Mouse (Mus musculus): ENCODE results near the gene Slc25a53. TPM values are rescaled to one million over a fixed set of nuclear protein-coding genes. Genes with fewer than 3 reads are reported as not detected.

The Slc25a53 gene
- polyA plus RNA-seq (2015; fragmentation: Nextera tagmentation; extraction: Ambion mirVana), result 4.5 and 4.9 TPM in 2 replicates

DNA sequence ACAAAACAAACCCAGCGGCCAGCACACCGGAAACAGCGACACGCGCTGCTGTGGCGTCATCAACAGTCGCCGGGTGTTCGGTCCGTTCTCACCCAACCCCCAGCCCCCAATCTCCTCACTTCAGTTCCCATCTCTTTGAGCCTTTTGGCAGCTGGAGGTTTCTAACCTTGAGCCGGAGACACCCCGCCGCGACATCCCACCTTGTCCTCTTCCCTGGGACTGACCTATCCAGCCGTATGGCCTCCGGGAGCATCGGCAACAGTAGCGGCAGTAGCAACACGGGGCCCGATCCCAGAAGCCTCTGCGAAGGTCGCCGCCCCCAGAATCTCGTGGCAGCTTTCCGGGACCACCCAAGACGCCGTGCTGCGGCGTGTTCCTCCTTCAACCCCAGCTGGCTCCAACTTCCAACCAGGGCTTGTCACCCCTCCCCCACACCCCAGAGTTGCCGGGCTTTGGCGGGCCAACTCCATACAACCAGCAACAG is at the start of gene Slc25a53:
Gene Slc25a53, minus strand, starts transcription at position 303 of the 484 bp plus-strand sequence.
- WGBS, result 18% methylated on average over 31 of the region's 31 CpGs
- H3K27me3 ChIP-seq (ENCODE audit: control insufficient read depth, insufficient read depth, low read length), result no peaks in the 10 kb centered on the region
- peak within 1 kb of the TSS; percentile 68 for H3K4me2 ChIP-seq (ENCODE audit: low read depth, low read length)
- no peaks in the 10 kb centered on the region for H3K36me3 ChIP-seq (ENCODE audit: control insufficient read depth, insufficient read depth)
- no peaks in the 10 kb centered on the region for H3K9me3 ChIP-seq (replicated peaks; ENCODE audit: control insufficient read depth, low read length)
- H3K27ac ChIP-seq (ENCODE audit: low read length), result peak within 1 kb of the TSS; percentile 86
- H3K4me1 ChIP-seq (ENCODE audit: control insufficient read depth, insufficient read depth, low read length), result 0 out of 2 replicates have a peak, but pooled peaks cover 3% of the 10 kb centered on the region
- H3K4me3 ChIP-seq (ENCODE audit: low read length), result peak within 1 kb of the TSS; percentile 57
- H3K9ac ChIP-seq (ENCODE audit: low read length), result peak within 1 kb of the TSS; percentile 69
- ATAC-seq (replicated peaks; ENCODE audit: extremely low read depth, insufficient read depth, low FRiP score), result peak; percentile 87

DNA sequence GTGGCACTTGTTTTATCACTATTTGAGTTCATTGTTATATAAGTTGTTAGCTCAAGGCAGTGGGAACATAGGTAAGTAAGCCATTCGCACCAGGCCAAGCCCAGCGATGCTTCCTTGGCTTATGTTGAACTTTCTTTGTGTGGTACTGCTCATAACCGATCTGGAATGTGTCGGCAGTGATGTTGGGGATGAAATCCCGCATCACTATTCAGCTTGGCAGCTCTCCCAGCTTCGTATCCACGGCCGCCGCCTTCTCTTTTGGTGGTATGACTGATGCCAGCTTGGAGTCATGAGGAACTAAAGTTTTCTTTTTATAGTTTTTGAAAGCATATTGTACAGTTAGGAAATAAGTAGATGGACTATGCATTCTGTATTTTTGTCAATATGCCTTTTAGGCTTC is 25.1 kb upstream of the Slc25a53 start:
- no peaks in the 10 kb centered on the region for H3K4me1 ChIP-seq (ENCODE audit: control insufficient read depth, insufficient read depth, low read length)
- H3K9me3 ChIP-seq (replicated peaks; ENCODE audit: control insufficient read depth, low read length), result no peaks in the 10 kb centered on the region
- H3K36me3 ChIP-seq (ENCODE audit: control insufficient read depth, insufficient read depth), result no peaks in the 10 kb centered on the region
- no peak overlapping the region for H3K27ac ChIP-seq (ENCODE audit: low read length)
- no peaks in the 10 kb centered on the region for H3K27me3 ChIP-seq (ENCODE audit: control insufficient read depth, insufficient read depth, low read length)
- WGBS, result 49% methylated on average over 9 of the region's 9 CpGs
- ATAC-seq (replicated peaks; ENCODE audit: extremely low read depth, insufficient read depth, low FRiP score), result no peak
- no peak overlapping the region for H3K4me2 ChIP-seq (ENCODE audit: low read depth, low read length)
- no peak overlapping the region for H3K4me3 ChIP-seq (ENCODE audit: low read length)
- H3K9ac ChIP-seq (ENCODE audit: low read length), result no peak overlapping the region

DNA sequence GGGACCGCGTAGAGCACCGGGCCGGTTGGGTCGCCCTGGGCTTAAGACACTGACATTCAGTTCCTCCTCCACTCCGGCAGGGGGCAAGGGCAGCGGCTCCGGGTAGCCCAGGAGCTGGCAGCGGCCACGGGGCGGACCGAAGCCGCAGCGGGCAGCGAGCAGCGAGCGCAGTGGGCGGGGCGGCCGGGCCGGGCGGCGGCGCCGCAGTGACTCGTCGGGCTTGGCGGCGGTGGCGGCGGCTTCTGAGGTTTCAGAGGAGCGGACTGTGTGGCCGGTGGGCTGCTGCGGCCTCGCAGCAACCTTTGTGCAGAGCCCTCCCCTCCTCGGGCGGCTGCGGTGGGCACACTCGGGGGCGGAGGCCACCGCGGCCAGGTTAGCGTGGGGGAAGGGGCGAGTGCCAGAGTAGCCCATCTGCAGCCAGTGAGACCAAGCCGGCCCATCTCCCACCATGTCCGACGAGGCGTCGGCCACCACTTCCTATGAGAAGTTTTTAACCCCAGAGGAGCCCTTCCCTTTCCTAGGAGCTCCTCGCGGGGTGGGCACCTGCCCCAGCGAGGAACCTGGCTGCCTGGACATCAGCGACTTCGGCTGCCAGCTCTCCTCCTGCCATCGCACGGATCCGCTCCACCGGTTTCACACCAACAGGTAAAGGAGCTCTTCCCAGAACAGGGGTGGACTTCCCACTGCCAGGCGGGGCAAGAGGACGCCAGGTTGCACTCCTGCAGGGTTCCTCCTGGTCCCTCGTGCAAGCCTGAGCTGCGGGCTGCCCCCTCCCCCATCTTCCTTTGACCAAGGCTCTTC is 11.5 kb upstream of the Slc25a53 start, which contains the start of gene Fam199x:
Gene Fam199x, plus strand, starts transcription at position 170 of the 801 bp plus-strand sequence.
- peak; percentile 91 for ATAC-seq (replicated peaks; ENCODE audit: extremely low read depth, insufficient read depth, low FRiP score)

DNA sequence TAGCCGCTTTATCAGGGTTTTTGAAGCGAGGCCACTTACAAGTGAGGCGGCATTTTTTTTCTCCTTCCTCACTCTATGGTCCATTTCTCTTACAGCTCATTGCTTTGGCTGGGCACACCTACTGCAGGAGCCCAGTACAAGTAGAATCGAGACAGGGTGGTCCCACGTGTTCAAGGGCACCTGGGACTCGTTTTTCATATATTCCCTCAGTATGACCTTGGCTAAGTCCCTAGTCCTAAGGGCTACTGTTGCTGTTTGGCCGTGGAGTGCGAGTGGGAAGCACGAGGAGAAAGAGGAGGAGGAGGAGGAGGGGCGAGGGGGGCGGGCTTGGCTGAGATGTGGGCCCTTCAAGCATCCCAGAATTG is 10.9 kb upstream of the Slc25a53 start:
- Histone ChIP-seq H3K36me3 (ENCODE audit: control insufficient read depth, insufficient read depth) (no peaks in the 10 kb centered on the region), H3K27me3 (ENCODE audit: control insufficient read depth, insufficient read depth, low read length) (no peaks in the 10 kb centered on the region), H3K4me1 (ENCODE audit: control insufficient read depth, insufficient read depth, low read length) (peaks cover 8% of the 10 kb centered on the region), H3K4me2 (ENCODE audit: low read depth, low read length) (peak overlapping the region; percentile 63), H3K4me3 (ENCODE audit: low read length) (peak overlapping the region; percentile 76), H3K9me3 (replicated peaks; ENCODE audit: control insufficient read depth, low read length) (no peaks in the 10 kb centered on the region), H3K9ac (ENCODE audit: low read length) (peak overlapping the region; percentile 78), H3K27ac (ENCODE audit: low read length) (no peak overlapping the region)
- WGBS, result 17% methylated on average over 10 of the region's 11 CpGs
- ATAC-seq (replicated peaks; ENCODE audit: extremely low read depth, insufficient read depth, low FRiP score), result peak; percentile 35

More for the DNA sequence above, 11.5 kb upstream of the Slc25a53 start, which contains the start of gene Fam199x:
- Histone ChIP-seq H3K27ac (ENCODE audit: low read length) (no peak within 1 kb of the TSS), H3K27me3 (ENCODE audit: control insufficient read depth, insufficient read depth, low read length) (no peaks in the 10 kb centered on the region), H3K9me3 (replicated peaks; ENCODE audit: control insufficient read depth, low read length) (no peaks in the 10 kb centered on the region), H3K36me3 (ENCODE audit: control insufficient read depth, insufficient read depth) (no peaks in the 10 kb centered on the region), H3K4me2 (ENCODE audit: low read depth, low read length) (peak within 1 kb of the TSS; percentile 63), H3K4me1 (ENCODE audit: control insufficient read depth, insufficient read depth, low read length) (peaks cover 8% of the 10 kb centered on the region), H3K4me3 (ENCODE audit: low read length) (peak within 1 kb of the TSS; percentile 76), H3K9ac (ENCODE audit: low read length) (peak within 1 kb of the TSS; percentile 78)
- 10% methylated on average over 39 of the region's 62 CpGs for WGBS

DNA sequence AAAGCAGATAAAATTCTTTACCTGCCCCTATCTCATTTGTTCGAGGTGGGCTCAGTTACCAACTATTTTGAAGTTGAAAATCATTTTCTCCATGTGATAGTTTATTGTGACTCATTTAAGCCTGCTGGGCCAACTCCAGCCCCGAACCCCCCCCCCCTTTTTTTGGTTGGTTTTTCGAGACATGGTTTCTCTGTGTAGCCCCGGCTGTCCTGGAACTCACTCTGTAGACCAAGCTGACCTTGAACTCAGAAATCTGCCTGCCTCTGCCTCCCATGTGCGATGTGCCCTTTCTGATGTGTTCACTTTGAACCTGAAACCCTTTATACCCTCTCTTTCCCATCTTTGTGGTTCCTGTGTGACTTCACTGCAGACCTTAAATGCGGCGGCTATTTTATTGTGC is 400 bp upstream of the Slc25a53 start:
- H3K4me1 ChIP-seq (ENCODE audit: control insufficient read depth, insufficient read depth, low read length), result 0 out of 2 replicates have a peak, but pooled peaks cover 3% of the 10 kb centered on the region
- 34% methylated on average over 7 of the region's 7 CpGs for WGBS
- ATAC-seq (replicated peaks; ENCODE audit: extremely low read depth, insufficient read depth, low FRiP score), result no peak

DNA sequence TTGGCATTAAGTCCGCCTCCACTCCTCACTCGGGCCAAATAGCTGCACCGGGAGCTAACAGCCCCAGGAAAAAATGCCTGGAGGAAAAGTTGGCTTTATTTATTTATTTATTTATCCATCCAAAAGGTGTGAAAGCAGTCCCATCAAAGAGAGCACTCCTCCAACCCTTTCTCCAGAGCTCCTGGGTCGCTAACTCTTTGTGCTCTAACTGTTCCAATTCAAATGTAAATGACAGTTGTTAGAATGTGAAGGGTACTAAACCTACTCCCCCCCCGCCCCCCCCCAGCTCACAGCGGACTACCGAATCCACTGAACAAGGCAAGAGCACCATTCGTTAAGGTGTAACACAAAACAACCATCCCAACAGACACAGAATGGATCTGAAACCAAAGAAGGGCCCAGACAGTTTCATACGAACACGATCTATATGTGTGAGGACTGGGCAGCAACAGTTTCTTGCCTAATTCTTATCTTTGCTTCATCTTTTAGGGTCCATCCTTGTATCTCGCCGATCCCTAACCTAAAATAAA is 567 bp downstream of the Slc25a53 start:
- peak overlapping the region; percentile 68 for H3K4me2 ChIP-seq (ENCODE audit: low read depth, low read length)
- peak overlapping the region; percentile 69 for H3K9ac ChIP-seq (ENCODE audit: low read length)
- H3K27me3 ChIP-seq (ENCODE audit: control insufficient read depth, insufficient read depth, low read length), result no peaks in the 10 kb centered on the region
- 0 out of 2 replicates have a peak, but pooled peaks cover 3% of the 10 kb centered on the region for H3K4me1 ChIP-seq (ENCODE audit: control insufficient read depth, insufficient read depth, low read length)
- peak overlapping the region; percentile 86 for H3K27ac ChIP-seq (ENCODE audit: low read length)
- no peak for ATAC-seq (replicated peaks; ENCODE audit: extremely low read depth, insufficient read depth, low FRiP score)
- 14% methylated on average over 12 of the region's 12 CpGs for whole genome bisulfite sequencing
- peak overlapping the region; percentile 57 for H3K4me3 ChIP-seq (ENCODE audit: low read length)
- no peaks in the 10 kb centered on the region for H3K9me3 ChIP-seq (replicated peaks; ENCODE audit: control insufficient read depth, low read length)
- H3K36me3 ChIP-seq (ENCODE audit: control insufficient read depth, insufficient read depth), result no peaks in the 10 kb centered on the region

More for the DNA sequence above, 400 bp upstream of the Slc25a53 start:
- no peaks in the 10 kb centered on the region for H3K9me3 ChIP-seq (replicated peaks; ENCODE audit: control insufficient read depth, low read length)
- H3K36me3 ChIP-seq (ENCODE audit: control insufficient read depth, insufficient read depth), result no peaks in the 10 kb centered on the region
- peak overlapping the region; percentile 68 for H3K4me2 ChIP-seq (ENCODE audit: low read depth, low read length)
- H3K9ac ChIP-seq (ENCODE audit: low read length), result peak overlapping the region; percentile 69
- H3K27ac ChIP-seq (ENCODE audit: low read length), result peak overlapping the region; percentile 86
- H3K4me3 ChIP-seq (ENCODE audit: low read length), result peak overlapping the region; percentile 57
- H3K27me3 ChIP-seq (ENCODE audit: control insufficient read depth, insufficient read depth, low read length), result no peaks in the 10 kb centered on the region

DNA sequence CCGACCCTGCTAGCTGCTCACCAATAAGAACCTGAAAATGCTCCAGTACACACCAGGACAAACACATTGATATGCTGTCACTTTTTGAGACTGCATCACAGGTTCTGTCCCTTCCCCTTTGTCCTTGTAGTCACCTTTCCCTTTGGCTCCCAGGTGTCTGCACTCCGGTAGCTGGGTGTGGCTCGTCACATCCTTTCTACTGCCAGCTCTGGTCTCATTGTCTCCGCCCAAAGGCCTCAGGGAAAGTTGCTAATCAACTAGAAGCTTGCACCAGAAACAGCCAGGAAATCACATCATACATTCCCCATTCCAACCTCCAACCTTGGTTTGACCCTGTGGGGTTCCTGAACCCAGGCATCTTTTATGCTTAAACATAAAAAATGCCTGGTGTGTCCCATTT is 3.8 kb downstream of the Slc25a53 start:
- H3K4me3 ChIP-seq (ENCODE audit: low read length), result no peak overlapping the region
- H3K9ac ChIP-seq (ENCODE audit: low read length), result no peak overlapping the region
- 62% methylated on average over 4 of the region's 4 CpGs for WGBS
- 0 out of 2 replicates have a peak, but pooled peaks cover 3% of the 10 kb centered on the region for H3K4me1 ChIP-seq (ENCODE audit: control insufficient read depth, insufficient read depth, low read length)
- no peak overlapping the region for H3K27ac ChIP-seq (ENCODE audit: low read length)
- no peak overlapping the region for H3K4me2 ChIP-seq (ENCODE audit: low read depth, low read length)
- H3K9me3 ChIP-seq (replicated peaks; ENCODE audit: control insufficient read depth, low read length), result no peaks in the 10 kb centered on the region
- ATAC-seq (replicated peaks; ENCODE audit: extremely low read depth, insufficient read depth, low FRiP score), result no peak
- H3K27me3 ChIP-seq (ENCODE audit: control insufficient read depth, insufficient read depth, low read length), result no peaks in the 10 kb centered on the region
- H3K36me3 ChIP-seq (ENCODE audit: control insufficient read depth, insufficient read depth), result no peaks in the 10 kb centered on the region

DNA sequence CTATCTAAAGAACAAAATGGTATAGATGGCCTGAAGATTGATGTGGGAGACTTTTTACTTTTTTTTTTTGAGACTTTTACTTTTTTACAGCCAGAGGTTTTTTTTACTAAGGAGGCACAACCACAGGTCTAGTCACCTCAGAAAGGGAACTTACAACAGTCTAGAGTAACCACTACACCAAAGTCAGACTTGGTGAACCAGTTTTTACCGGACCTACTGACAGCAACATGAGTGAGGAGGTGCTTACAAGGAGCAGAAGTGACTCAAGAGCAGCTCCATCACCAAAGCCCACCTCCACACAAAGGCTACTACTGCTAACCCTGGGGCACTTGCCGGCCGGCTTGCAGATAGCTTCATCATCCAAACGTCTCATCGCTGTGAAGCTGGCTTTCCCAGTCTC is 6.4 kb downstream of the Slc25a53 start:
- no peaks in the 10 kb centered on the region for H3K9me3 ChIP-seq (replicated peaks; ENCODE audit: control insufficient read depth, low read length)
- no peak overlapping the region for H3K4me2 ChIP-seq (ENCODE audit: low read depth, low read length)
- 88% methylated on average over 5 of the region's 5 CpGs for WGBS
- ATAC-seq (replicated peaks; ENCODE audit: extremely low read depth, insufficient read depth, low FRiP score), result no peak
- no peaks in the 10 kb centered on the region for H3K27me3 ChIP-seq (ENCODE audit: control insufficient read depth, insufficient read depth, low read length)
- no peak overlapping the region for H3K4me3 ChIP-seq (ENCODE audit: low read length)
- H3K27ac ChIP-seq (ENCODE audit: low read length), result no peak overlapping the region
- H3K36me3 ChIP-seq (ENCODE audit: control insufficient read depth, insufficient read depth), result no peaks in the 10 kb centered on the region
- H3K9ac ChIP-seq (ENCODE audit: low read length), result no peak overlapping the region
- no peaks in the 10 kb centered on the region for H3K4me1 ChIP-seq (ENCODE audit: control insufficient read depth, insufficient read depth, low read length)

DNA sequence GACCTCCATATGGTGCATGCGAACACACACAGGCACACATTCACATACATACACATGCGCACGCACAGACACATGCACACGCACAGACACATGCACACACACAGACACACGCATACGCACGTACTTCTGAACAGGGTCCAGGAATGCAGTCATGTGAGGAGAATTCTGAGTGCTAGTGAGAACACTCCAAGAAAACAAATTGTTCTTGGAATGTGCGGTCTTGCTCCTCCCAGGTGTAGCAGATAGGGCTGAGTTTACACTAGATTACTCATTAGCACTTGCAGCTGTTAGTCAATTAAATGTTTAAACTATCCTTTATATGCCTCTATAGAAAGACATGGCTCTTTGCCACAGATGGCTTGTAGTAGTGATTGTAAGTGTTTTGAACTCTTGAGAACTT is 7.2 kb downstream of the Slc25a53 start:
- Histone ChIP-seq H3K4me3 (ENCODE audit: low read length) (no peak overlapping the region), H3K27ac (ENCODE audit: low read length) (no peak overlapping the region), H3K9me3 (replicated peaks; ENCODE audit: control insufficient read depth, low read length) (no peaks in the 10 kb centered on the region), H3K4me2 (ENCODE audit: low read depth, low read length) (no peak overlapping the region), H3K27me3 (ENCODE audit: control insufficient read depth, insufficient read depth, low read length) (no peaks in the 10 kb centered on the region), H3K36me3 (ENCODE audit: control insufficient read depth, insufficient read depth) (no peaks in the 10 kb centered on the region), H3K4me1 (ENCODE audit: control insufficient read depth, insufficient read depth, low read length) (no peaks in the 10 kb centered on the region), H3K9ac (ENCODE audit: low read length) (no peak overlapping the region)
- no peak for ATAC-seq (replicated peaks; ENCODE audit: extremely low read depth, insufficient read depth, low FRiP score)
- 90% methylated on average over 8 of the region's 8 CpGs for WGBS
